Mouse (Mus musculus) lung, embryonic 16.5 days (tissue): ENCODE measurements around the gene Megf11. TPM values are rescaled to one million over a fixed set of nuclear protein-coding genes. Genes with fewer than 3 reads are reported as not detected.

Experiments
- ATAC-seq: fragments of 200-750 bp; cut with Nextera tagmentation; 2 replicates; pipeline ENCODE4 v1.8.0; 2017; ENCODE audit warnings: low read depth, mild to moderate bottlenecking, moderate library complexity
- H3K27ac ChIP-seq: fragments of 300-500 bp; sonication (generic); 2 replicates; pipeline ENCODE4 v1.5.1; 2014; ENCODE audit warnings: mild to moderate bottlenecking, control low read depth, low read length
- H3K27me3 ChIP-seq: fragments of 300-500 bp; sonication (generic); 2 replicates; pipeline ENCODE4 v1.6.1; 2014; ENCODE audit warnings: low read depth, low read length, mixed read lengths; ENCODE audit not compliant: control insufficient read depth, insufficient read depth
- H3K36me3 ChIP-seq: fragments of 300-500 bp; sonication (generic); 2 replicates; pipeline ENCODE4 v1.6.1; 2014; ENCODE audit warnings: low read length; ENCODE audit not compliant: control insufficient read depth, insufficient read depth
- H3K4me1 ChIP-seq: fragments of 300-500 bp; sonication (generic); replicated peaks from 2 replicates; pipeline ENCODE4 v1.6.1; 2014; ENCODE audit warnings: low read length, mixed read lengths; ENCODE audit not compliant: control insufficient read depth, insufficient read depth
- H3K4me2 ChIP-seq: fragments of 300-500 bp; sonication (generic); 2 replicates; pipeline ENCODE4 v1.6.1; 2014; ENCODE audit warnings: low read depth, low read length, control low read depth
- H3K4me3 ChIP-seq: fragments of 300-500 bp; sonication (generic); 2 replicates; pipeline ENCODE4 v1.5.1; 2014; ENCODE audit warnings: mild to moderate bottlenecking, low read length, control low read depth
- H3K9ac ChIP-seq: fragments of 300-500 bp; sonication (generic); 2 replicates; pipeline ENCODE4 v1.6.1; 2014; ENCODE audit warnings: low read length, control low read depth
- H3K9me3 ChIP-seq: fragments of 300-500 bp; sonication (generic); 2 replicates; pipeline ENCODE4 v1.6.1; 2016; ENCODE audit warnings: low read length; ENCODE audit not compliant: control insufficient read depth
- WGBS: fragments of 180-500 bp; shearing (Covaris S2); extraction: QIAGEN DNeasy Blood & Tissue Kit; methylation state at CpG from one replicate; pipeline ENCODE4 v1.1.7; 2014; 5-methylcytosine and 5-hydroxymethylcytosine counted together
- polyA plus RNA-seq: library from polyadenylated mRNA; unstranded; fragments of >200 nt; fragmentation: Nextera tagmentation; extraction: Ambion mirVana; gene quantifications from 2 replicates; pipeline ENCODE4 v1.2.1, GENCODE M21; 2015

Gene Megf11
- polyA plus RNA-seq, 1 experiment from 2014 or later = 1.2 TPM

DNA sequence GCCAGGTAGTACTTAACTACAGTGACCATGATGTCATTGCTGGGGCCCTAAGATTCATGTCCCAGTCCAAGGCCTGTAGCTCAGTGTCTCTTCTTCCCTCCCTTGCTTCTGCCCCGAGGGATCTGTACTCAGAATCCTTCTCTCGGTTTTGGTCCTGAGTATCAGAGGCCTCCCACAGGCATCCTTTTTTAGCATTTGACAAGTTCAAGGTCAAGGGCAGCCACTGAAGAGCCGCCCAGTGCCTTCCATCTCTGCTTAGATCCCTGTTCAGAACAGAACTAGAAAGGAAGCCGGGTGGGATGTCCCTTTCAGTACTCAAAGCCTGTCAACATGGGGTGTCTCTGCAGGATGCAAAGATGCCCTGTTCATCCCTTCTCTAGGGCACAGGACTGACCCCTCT, 185.0 kb downstream of the Megf11 start:
- WGBS = 55% methylated on average over 4 of the region's 4 CpGs
- H3K27ac ChIP-seq = no peak overlapping the region
- no peak overlapping the region for H3K4me3 ChIP-seq
- H3K4me1 ChIP-seq = peaks cover 4% of the 10 kb centered on the region
- H3K4me2 ChIP-seq = no peak overlapping the region
- H3K27me3 ChIP-seq = no peaks in the 10 kb centered on the region
- no peak overlapping the region for H3K9ac ChIP-seq
- H3K36me3 ChIP-seq = no peaks in the 10 kb centered on the region
- ATAC-seq = no peak
- no peaks in the 10 kb centered on the region for H3K9me3 ChIP-seq

DNA sequence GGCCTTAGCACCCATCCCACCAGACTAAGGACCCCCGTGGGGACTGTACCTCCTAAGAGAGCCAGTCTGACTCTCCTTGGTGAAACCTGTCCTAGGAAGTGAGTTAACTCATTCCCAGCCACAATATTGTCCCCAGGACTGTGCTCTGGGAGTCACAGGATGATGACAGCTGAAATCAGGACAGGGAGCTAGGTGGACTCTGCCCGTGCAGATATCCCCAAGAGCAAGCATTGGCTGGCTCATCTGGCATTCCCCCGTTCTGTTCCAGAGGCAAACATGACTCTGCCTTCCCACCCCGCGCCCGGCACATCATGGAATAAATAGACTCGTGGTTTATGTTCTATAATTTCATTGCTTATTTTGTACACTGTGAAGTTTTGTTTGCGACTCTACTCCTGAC, 185.7 kb downstream of the Megf11 start:
- no peak overlapping the region for H3K9ac ChIP-seq
- no peak overlapping the region for H3K4me3 ChIP-seq
- no peak overlapping the region for H3K4me2 ChIP-seq
- H3K4me1 ChIP-seq = peaks cover 4% of the 10 kb centered on the region
- WGBS = 78% methylated on average over 8 of the region's 8 CpGs
- no peaks in the 10 kb centered on the region for H3K27me3 ChIP-seq
- no peak overlapping the region for H3K27ac ChIP-seq
- no peaks in the 10 kb centered on the region for H3K9me3 ChIP-seq
- no peaks in the 10 kb centered on the region for H3K36me3 ChIP-seq
- no peak for ATAC-seq

DNA sequence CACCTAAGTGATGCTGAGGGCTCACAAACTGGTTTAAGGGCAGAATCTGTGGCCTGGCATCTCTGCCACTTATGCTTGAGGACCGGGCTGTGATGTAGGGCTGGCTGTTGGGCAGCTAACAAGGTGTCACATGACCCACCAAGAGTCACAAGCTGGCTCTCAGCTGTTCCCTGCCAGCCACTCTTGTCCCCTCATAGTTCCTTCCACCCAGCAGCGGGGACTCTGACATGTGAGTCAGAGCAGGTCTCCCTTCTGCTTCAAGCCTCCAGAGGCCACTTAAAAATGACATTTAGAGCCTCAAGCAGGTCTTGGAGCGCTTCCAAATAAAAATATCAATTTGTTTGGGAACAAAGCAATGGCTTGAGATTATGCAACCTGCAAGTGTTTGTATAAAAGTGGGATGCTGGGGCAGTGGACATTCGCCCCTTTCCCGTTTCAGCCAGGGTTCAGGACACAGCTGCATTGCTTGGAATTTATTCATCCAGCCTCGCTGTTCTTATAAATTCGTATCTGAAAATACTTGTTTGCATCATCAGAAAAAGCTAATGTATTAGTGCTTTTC, 187.3 kb downstream of the Megf11 start:
- Histone ChIP-seq H3K27me3 (no peaks in the 10 kb centered on the region), H3K4me2 (no peak overlapping the region), H3K9me3 (no peaks in the 10 kb centered on the region), H3K4me1 (peaks cover 4% of the 10 kb centered on the region), H3K36me3 (no peaks in the 10 kb centered on the region), H3K27ac (no peak overlapping the region), H3K4me3 (no peak overlapping the region), H3K9ac (no peak overlapping the region)
- no peak for ATAC-seq
- 52% methylated on average over 7 of the region's 7 CpGs for WGBS

DNA sequence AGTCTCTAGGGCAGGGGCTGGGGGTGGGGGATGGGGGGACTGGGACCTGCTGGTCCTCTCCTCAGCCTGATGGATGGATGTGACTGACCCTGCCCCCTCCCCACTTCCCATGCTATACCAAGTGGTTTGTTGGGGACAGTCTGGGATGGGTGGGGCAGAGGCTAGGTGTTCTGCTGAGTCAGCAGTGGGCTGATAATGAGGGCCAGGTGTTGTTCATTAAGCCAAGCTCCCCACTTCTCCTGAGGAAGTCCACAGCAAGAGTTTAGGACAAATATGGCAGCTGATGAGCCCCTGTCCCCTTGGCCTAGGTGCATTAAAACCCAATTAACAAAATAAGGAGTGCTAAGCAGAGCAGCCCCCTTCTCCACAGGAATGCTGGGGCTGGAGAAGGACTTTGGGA, 190.2 kb downstream of the Megf11 start:
- Histone ChIP-seq H3K36me3 (no peaks in the 10 kb centered on the region), H3K4me2 (no peak overlapping the region), H3K4me1 (peaks cover 4% of the 10 kb centered on the region), H3K9me3 (no peaks in the 10 kb centered on the region), H3K9ac (no peak overlapping the region), H3K27me3 (no peaks in the 10 kb centered on the region), H3K4me3 (no peak overlapping the region), H3K27ac (no peak overlapping the region)
- no peak for ATAC-seq

DNA sequence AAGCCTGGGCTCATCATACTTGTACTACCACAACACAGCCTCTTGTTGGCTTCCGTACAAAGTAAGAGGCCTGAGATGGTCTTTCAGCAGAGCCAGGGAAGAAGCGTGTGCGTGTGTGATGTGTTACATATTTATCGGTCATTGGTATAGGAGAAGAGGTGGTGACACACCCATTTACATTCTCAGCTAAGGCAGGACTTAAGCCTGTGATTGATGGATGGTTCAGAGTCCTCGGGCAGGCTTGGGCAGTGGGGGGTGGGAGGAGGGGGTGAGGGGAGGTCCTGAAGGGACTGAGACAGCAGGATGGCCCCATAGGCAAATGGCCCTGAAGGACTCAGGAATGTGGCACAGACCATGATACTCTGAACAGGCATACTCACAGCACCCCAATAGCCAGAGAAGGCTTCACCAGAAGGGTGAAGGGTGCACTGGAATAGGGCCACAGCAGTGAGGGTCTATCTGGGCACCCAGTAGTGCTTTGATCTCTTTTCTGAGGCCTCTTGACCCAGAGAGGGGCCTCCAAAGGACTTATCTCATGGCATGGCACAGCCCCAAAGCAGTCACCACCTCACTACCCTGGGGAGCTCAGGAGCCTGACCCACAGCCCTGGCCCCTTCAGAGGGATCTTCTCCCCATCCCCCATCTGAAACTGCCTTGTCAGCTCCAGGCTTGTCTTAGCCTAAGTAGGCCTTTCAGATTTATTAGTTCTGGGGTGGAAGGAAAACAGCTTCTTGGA, 190.9 kb downstream of the Megf11 start:
- H3K9ac ChIP-seq = no peak overlapping the region
- H3K9me3 ChIP-seq = no peaks in the 10 kb centered on the region
- H3K27ac ChIP-seq = no peak overlapping the region
- no peaks in the 10 kb centered on the region for H3K36me3 ChIP-seq
- no peak overlapping the region for H3K4me2 ChIP-seq
- ATAC-seq = no peak
- WGBS = 52% methylated on average over 5 of the region's 5 CpGs
- H3K27me3 ChIP-seq = no peaks in the 10 kb centered on the region
- H3K4me3 ChIP-seq = no peak overlapping the region
- H3K4me1 ChIP-seq = peaks cover 4% of the 10 kb centered on the region

DNA sequence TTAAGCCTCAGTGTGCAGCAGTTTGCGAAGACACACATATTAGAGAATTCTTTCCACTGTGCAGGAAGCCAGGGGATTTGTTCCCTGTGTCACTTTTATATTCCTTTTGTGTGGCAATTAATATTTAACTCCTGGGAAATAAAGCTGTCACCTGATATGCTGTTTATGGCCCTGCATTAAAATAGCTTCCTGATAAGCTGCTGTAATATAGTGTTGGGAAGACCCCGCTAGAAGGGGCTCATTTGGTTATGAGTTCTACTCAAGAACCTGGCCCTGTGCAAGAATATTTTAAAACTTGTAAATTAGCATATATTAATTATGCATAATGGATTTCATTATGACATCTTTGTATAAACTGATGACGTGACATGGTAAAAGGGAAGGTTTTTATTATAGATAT, 191.7 kb downstream of the Megf11 start:
- 72% methylated on average over 3 of the region's 3 CpGs for WGBS
- ATAC-seq = no peak
- no peak overlapping the region for H3K27ac ChIP-seq

DNA sequence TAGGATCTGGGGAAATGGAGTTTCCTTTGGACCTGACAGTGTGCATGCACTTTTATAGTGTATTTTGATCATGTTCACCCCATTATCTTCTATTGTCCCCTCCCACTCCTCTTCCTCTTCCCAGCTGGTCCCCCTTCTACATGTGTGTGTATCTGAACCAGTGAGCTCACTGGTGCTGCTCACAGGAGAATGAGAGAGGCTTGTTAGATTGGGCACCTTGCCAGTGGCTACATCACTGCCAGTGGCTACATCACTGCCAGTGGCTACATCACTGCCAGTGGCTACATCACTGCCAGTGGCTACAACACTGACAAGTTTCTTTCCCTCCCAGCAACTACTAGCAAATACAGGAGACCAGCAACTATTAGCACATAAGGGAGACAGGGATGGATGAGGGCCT, 192.6 kb downstream of the Megf11 start:
- no peak for ATAC-seq
- no peaks in the 10 kb centered on the region for H3K9me3 ChIP-seq
- H3K9ac ChIP-seq = no peak overlapping the region
- H3K27me3 ChIP-seq = no peaks in the 10 kb centered on the region
- H3K4me1 ChIP-seq = no peaks in the 10 kb centered on the region; the same call in 1 of the 2 replicates
- no peak overlapping the region for H3K4me3 ChIP-seq
- H3K27ac ChIP-seq = no peak overlapping the region
- no peaks in the 10 kb centered on the region for H3K36me3 ChIP-seq
- H3K4me2 ChIP-seq = no peak overlapping the region

More for the DNA sequence above, 191.7 kb downstream of the Megf11 start:
- no peaks in the 10 kb centered on the region for H3K36me3 ChIP-seq
- H3K4me1 ChIP-seq = peaks cover 4% of the 10 kb centered on the region
- no peaks in the 10 kb centered on the region for H3K9me3 ChIP-seq
- no peak overlapping the region for H3K9ac ChIP-seq
- H3K4me3 ChIP-seq = no peak overlapping the region
- H3K27me3 ChIP-seq = no peaks in the 10 kb centered on the region
- no peak overlapping the region for H3K4me2 ChIP-seq

DNA sequence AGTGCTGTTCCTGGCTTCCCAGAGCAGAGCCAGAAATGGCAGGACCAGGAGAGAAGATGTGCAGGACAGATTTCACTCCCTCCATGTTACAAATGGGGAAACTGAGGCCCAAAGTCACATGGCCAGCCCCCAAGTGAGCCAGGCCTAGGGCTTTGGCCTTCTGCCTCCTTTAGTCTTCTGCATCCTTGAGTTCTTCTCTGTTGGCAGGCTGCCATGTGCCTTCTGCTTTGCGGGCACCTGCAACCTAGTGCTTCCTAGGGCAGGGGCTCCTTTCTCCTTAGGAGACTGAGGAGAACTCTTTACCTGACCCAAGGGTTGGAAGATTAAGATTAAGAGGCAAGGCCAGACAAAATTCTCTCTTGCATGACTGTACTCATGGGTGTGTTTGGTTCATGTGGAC, 193.9 kb downstream of the Megf11 start:
- H3K9me3 ChIP-seq = no peaks in the 10 kb centered on the region
- H3K27me3 ChIP-seq = no peaks in the 10 kb centered on the region
- H3K27ac ChIP-seq = no peak overlapping the region
- H3K4me2 ChIP-seq = no peak overlapping the region
- H3K9ac ChIP-seq = no peak overlapping the region
- no peaks in the 10 kb centered on the region for H3K36me3 ChIP-seq
- H3K4me1 ChIP-seq = no peaks in the 10 kb centered on the region
- 68% methylated on average over 1 of the region's 1 CpGs for whole genome bisulfite sequencing
- no peak overlapping the region for H3K4me3 ChIP-seq
- ATAC-seq = no peak

DNA sequence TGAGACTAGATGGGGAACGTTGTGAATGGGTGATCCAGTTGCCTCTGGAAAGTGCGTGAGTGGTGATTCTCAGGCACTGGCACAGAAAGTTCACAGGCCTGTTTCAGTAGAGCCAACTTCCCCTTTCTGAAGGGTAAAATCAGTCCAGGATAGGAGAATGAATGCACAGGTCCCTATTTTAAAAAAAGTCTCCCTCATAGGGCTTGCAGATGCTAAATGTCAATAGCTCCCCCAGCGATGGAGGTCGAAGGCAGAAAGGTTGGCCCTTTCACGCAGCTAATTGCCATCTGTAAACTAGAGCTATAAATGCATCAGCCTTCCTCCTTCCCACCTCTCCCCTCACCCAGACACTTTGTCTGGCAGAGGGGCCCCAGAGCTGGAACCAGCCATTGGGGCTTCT, 200.9 kb downstream of the Megf11 start:
- H3K4me2 ChIP-seq = no peak overlapping the region
- ATAC-seq = no peak
- H3K36me3 ChIP-seq = no peaks in the 10 kb centered on the region
- no peaks in the 10 kb centered on the region for H3K9me3 ChIP-seq
- H3K27ac ChIP-seq = no peak overlapping the region
- 79% methylated on average over 5 of the region's 5 CpGs for WGBS
- H3K4me1 ChIP-seq = no peaks in the 10 kb centered on the region; the same call in 1 of the 2 replicates
- H3K9ac ChIP-seq = no peak overlapping the region
- no peaks in the 10 kb centered on the region for H3K27me3 ChIP-seq
- no peak overlapping the region for H3K4me3 ChIP-seq
